Mouse (Mus musculus) midbrain, postnatal 0 days (tissue): ENCODE results near the gene Map4. TPM values are rescaled to one million over a fixed set of nuclear protein-coding genes. Genes with fewer than 3 reads are reported as not detected.

Experiments used
- ATAC-seq: fragments of 200-750 bp; cut with Nextera tagmentation; 2 replicates; pipeline ENCODE4 v1.8.0; 2017; ENCODE audit warnings: moderate number of reproducible peaks, mild to moderate bottlenecking, moderate TSS enrichment, moderate library complexity; ENCODE audit not compliant: low FRiP score
- DNase-seq: peaks from one replicate; pipeline ENCODE4 v3.0.0-alpha.2; 2015; ENCODE audit warnings: low spot score
- H3K27ac ChIP-seq: fragments of 300-500 bp; sonication (generic); 2 replicates; pipeline ENCODE4 v1.5.1; 2014; ENCODE audit warnings: low read depth, mild to moderate bottlenecking, low read length, mixed read lengths
- H3K27me3 ChIP-seq: fragments of 300-500 bp; sonication (generic); 2 replicates; pipeline ENCODE4 v1.6.1; 2014; ENCODE audit warnings: low read length, control low read depth, mixed read lengths; ENCODE audit not compliant: insufficient read depth
- H3K36me3 ChIP-seq: fragments of 300-500 bp; sonication (generic); 2 replicates; pipeline ENCODE4 v1.6.1; 2014; ENCODE audit warnings: low read length, control low read depth, mixed read lengths; ENCODE audit not compliant: insufficient read depth
- H3K4me1 ChIP-seq: fragments of 300-500 bp; sonication (generic); 2 replicates; pipeline ENCODE4 v1.6.1; 2014; ENCODE audit warnings: mild to moderate bottlenecking, control low read depth, antibody characterized with exemption, low read length, mixed read lengths; ENCODE audit not compliant: insufficient read depth
- H3K4me2 ChIP-seq: fragments of 300-500 bp; sonication (generic); 2 replicates; pipeline ENCODE4 v1.6.1; 2014; ENCODE audit warnings: low read depth, mild to moderate bottlenecking, low read length, mixed read lengths; ENCODE audit not compliant: poor library complexity, severe bottlenecking
- H3K4me3 ChIP-seq: fragments of 300-500 bp; sonication (generic); 2 replicates; pipeline ENCODE4 v1.5.1; 2014; ENCODE audit warnings: low read depth, mild to moderate bottlenecking, low read length, moderate library complexity
- H3K9ac ChIP-seq: fragments of 300-500 bp; sonication (generic); replicated peaks from 2 replicates; pipeline ENCODE4 v1.6.1; 2014; ENCODE audit warnings: mild to moderate bottlenecking, low read length, moderate library complexity, mixed read lengths; ENCODE audit not compliant: poor library complexity, severe bottlenecking
- H3K9me3 ChIP-seq: fragments of 300-500 bp; sonication (generic); 2 replicates; pipeline ENCODE4 v1.6.1; 2016; ENCODE audit warnings: low read length, control low read depth
- CTCF ChIP-seq: IDR thresholded peaks from 2 replicates; pipeline ENCODE4 v1.5.1; 2016; ENCODE audit warnings: antibody characterized with exemption, mild to moderate bottlenecking
- WGBS: fragments of 180-500 bp; shearing (Covaris S2); extraction: QIAGEN DNeasy Blood & Tissue Kit; methylation state at CpG from one replicate; pipeline ENCODE4 v1.1.7; 2014; 5-methylcytosine and 5-hydroxymethylcytosine counted together
- polyA plus RNA-seq: library from polyadenylated mRNA; unstranded; fragments of >200 nt; fragmentation: Nextera tagmentation; extraction: Ambion mirVana; gene quantifications from 2 replicates; pipeline ENCODE4 v1.2.1, GENCODE M21; 2015
- total RNA-seq: library from RNA; depleted of rRNA; stranded (reverse); fragments of >200 nt; gene quantifications from 2 replicates; pipeline ENCODE4 v1.2.3, GENCODE M21; 2014

Map4 gene
- total and polyA plus RNA-seq, 2 experiments from 2014 or later: 225 to 293 TPM

DNA sequence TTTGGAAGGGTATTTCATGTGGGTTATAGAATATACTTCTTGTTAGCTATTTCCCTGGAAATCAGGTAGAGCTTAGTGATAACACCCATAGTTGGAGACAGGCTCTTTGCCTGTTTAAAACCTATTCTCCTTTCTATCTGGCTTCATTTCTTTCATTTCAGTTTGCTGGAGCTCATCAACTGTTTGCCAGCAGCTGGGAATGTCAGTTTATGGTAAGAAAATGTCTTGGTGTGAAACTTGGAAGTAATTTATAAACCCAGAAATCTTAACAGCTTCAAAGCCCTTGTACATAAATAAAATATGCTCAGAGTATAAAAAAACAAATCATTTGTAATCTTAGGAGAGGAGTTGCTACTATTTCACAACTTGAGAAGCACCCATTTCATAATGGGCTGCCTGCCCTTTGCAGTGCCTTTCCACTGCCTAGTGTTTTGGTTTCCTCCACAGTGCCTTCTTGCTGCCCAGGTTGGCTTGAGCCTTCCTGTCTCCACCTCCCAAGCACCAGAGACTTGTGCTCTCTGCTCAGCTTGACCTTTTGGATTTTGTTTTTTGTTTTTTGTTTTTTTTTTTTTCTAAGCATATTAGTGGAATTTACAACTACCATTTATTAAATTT, 114.6 kb downstream of the Map4 start:
- Histone ChIP-seq H3K27ac (no peak overlapping the region), H3K27me3 (no peaks in the 10 kb centered on the region), H3K9ac (no peak overlapping the region), H3K36me3 (no peaks in the 10 kb centered on the region), H3K4me1 (no peaks in the 10 kb centered on the region), H3K9me3 (no peaks in the 10 kb centered on the region), H3K4me3 (no peak overlapping the region), H3K4me2 (no peak overlapping the region)
- no peak for ATAC-seq
- DNase-seq: no peak
- TF ChIP-seq CTCF: no peak

DNA sequence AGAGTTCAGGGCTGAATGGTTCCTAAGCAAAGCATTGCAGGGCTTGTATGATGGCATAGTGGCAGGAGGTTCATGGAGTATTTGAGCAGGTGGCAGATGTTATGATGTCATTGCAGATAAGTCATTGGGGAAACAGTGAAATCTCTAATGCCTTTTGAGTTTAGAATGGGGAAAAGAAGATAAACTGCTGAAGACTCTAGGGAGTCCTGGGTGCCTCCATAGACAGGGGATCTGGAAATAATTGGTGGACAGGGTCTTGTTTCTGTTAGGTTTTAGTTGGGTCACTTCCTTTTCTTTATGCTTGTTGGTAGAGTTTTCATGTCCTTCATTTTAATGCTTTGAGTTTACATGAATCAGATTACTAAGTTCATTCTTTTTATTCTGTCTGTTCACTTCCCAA, 116.0 kb downstream of the Map4 start:
- Histone ChIP-seq H3K4me1 (no peaks in the 10 kb centered on the region; the same call in 1 of the 2 replicates), H3K27me3 (no peaks in the 10 kb centered on the region), H3K4me3 (no peak overlapping the region), H3K9ac (no peak overlapping the region), H3K36me3 (no peaks in the 10 kb centered on the region), H3K4me2 (no peak overlapping the region), H3K9me3 (no peaks in the 10 kb centered on the region), H3K27ac (no peak overlapping the region)
- no peak for TF ChIP-seq CTCF
- DNase-seq (no peak), ATAC-seq (no peak)

DNA sequence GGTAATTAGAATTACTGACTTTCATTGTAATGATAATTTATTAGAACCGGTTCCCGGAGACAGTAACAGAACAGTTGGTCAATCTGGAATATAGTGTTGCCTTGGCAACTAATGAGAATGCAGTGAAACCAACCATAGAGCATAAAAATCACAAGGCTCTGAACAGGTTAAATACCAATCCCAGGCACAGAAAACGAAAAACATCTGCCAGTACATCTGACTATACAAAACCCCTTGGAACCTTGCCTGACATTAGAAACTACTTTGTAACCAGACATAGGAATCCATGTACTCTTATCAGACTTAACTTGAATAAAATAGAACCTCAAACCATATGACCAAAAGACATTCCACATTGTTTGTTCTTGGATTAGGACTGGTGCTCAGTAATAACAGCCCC, 116.6 kb downstream of the Map4 start:
- 17% methylated on average over 3 of the region's 3 CpGs for WGBS
- no peak for TF ChIP-seq CTCF
- ATAC-seq: no peak

DNA sequence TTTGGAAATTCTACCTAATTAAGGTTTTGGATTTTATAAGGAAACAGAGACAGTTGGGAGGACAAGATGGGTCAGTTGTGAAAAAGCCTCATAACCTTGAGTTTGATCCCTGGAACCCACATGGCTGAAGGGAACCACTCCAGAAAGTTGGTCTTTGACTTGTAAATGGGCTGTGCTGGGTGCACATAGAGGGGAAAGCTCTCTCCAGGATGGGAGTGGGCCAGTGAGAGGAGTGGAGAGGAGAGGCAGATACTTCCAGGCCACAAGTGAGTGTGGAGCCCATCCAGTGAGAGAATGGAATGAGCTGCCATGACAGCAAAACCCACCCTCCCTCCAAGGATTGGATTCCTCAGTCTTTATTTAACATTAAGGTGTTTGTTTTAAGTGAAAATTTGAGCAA, 119.9 kb downstream of the Map4 start:
- ATAC-seq (no peak), DNase-seq (no peak)
- Histone ChIP-seq H3K36me3 (no peaks in the 10 kb centered on the region), H3K4me2 (peak overlapping the region; percentile 55; the same call in 1 of the 2 replicates), H3K9ac (no peak overlapping the region; the same call in 1 of the 2 replicates), H3K4me1 (peaks cover 12% of the 10 kb centered on the region), H3K27me3 (no peaks in the 10 kb centered on the region), H3K9me3 (no peaks in the 10 kb centered on the region), H3K27ac (0 out of 2 replicates have a peak overlapping the region, but pooled peaks have one; percentile 76), H3K4me3 (no peak overlapping the region)
- TF ChIP-seq CTCF: no peak

More for the DNA sequence above, 116.6 kb downstream of the Map4 start:
- H3K36me3 ChIP-seq: no peaks in the 10 kb centered on the region
- H3K27ac ChIP-seq: no peak overlapping the region
- H3K4me3 ChIP-seq: no peak overlapping the region
- H3K9me3 ChIP-seq: no peaks in the 10 kb centered on the region
- no peak overlapping the region for H3K4me2 ChIP-seq
- no peaks in the 10 kb centered on the region for H3K27me3 ChIP-seq
- peaks cover 5% of the 10 kb centered on the region; the same call in 1 of the 2 replicates for H3K4me1 ChIP-seq
- peak; percentile 38 for DNase-seq
- no peak overlapping the region for H3K9ac ChIP-seq

DNA sequence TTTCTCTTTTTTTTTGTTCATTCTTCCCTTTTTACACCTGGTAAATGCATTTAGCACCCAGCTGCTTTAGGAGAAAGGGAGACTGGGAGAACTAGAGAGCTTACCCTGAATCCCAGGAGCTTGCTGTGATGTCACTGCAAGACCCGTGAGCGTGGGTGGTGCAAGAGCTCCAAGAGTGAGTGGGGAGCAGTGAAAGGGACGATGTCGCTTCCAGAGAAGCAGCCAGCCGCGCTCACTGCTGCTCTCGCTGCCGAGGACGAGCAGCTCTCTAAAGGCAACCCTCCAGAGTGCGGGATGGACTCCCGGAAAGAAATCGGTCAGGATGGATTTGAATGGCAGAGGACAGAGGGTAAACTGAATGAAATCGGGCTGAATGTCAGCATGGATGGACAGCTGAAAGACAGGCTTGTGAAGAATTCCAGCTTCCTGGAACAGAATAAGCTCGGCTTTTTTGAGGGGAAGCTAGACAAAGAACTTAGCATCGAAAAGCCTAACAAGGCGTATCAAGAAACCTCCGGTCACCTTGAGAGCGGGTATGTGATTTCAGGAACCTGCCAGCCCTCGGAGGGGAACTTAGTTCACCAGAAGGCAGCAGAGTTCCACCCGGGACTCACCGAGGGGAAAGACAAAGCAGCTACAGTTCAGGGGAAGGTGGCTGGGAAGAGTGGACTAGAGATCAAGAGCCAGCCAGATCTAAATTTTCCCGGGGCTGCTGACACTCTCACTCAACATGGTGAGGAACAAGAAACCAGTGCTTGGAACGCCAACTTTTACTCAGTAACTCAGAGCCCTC, 120.8 kb downstream of the Map4 start:
- DNase-seq: peak; percentile 75
- H3K9me3 ChIP-seq: no peaks in the 10 kb centered on the region
- peak overlapping the region; percentile 63 for H3K9ac ChIP-seq
- no peak for TF ChIP-seq CTCF
- ATAC-seq: no peak
- WGBS: 8% methylated on average over 23 of the region's 23 CpGs
- H3K4me1 ChIP-seq: peaks cover 12% of the 10 kb centered on the region
- H3K4me2 ChIP-seq: peak overlapping the region; percentile 55
- no peaks in the 10 kb centered on the region for H3K36me3 ChIP-seq
- peak overlapping the region; percentile 41 for H3K4me3 ChIP-seq
- H3K27ac ChIP-seq: peak overlapping the region; percentile 76
- H3K27me3 ChIP-seq: no peaks in the 10 kb centered on the region

DNA sequence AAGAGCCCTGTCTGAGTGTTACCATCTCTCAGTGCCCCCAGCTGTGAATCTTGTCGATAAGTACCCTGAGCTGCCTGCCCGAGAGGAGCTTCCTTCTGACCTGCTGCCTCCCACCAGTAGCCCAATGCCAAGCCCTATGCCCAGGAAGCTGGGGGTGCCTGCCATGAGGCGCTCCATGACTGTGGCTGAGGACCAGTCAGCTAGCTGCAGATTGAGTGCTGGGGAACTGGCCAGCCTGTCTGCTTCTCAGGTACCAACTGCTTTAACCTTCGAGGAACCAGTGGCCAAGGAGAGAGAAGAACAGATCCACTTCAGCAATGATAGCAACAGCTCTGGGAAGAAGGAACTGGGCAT, 121.7 kb downstream of the Map4 start:
- H3K4me3 ChIP-seq: peak overlapping the region; percentile 41
- WGBS: 38% methylated on average over 4 of the region's 4 CpGs
- H3K4me1 ChIP-seq: peaks cover 12% of the 10 kb centered on the region
- ATAC-seq: 0 out of 2 replicates have a peak, but pooled peaks have one; percentile 52
- no peaks in the 10 kb centered on the region for H3K36me3 ChIP-seq
- peak overlapping the region; percentile 76 for H3K27ac ChIP-seq
- no peaks in the 10 kb centered on the region for H3K27me3 ChIP-seq
- H3K9me3 ChIP-seq: no peaks in the 10 kb centered on the region
- DNase-seq: no peak
- H3K9ac ChIP-seq: peak overlapping the region; percentile 63
- H3K4me2 ChIP-seq: peak overlapping the region; percentile 55
- no peak for TF ChIP-seq CTCF
